Mouse (Mus musculus) small intestine, adult 2 months (tissue): ENCODE measurements around the gene Stab2.

Experiments used
- CTCF ChIP-seq: fragments of 200-500 bp; IDR thresholded peaks from 2 replicates; pipeline ENCODE4 v1.5.1; 2012; ENCODE audit warnings: low read depth, mild to moderate bottlenecking, control low read depth, inconsistent platforms, low read length, moderate library complexity, mixed read lengths; ENCODE audit not compliant: insufficient replicate concordance, insufficient read length; ENCODE audit errors: extremely low read depth
- POLR2A ChIP-seq: fragments of 200-500 bp; IDR thresholded peaks from 2 replicates; pipeline ENCODE4 v1.6.1; 2012; ENCODE audit warnings: low read depth, mild to moderate bottlenecking, control low read depth, inconsistent platforms, low read length, moderate library complexity

DNA sequence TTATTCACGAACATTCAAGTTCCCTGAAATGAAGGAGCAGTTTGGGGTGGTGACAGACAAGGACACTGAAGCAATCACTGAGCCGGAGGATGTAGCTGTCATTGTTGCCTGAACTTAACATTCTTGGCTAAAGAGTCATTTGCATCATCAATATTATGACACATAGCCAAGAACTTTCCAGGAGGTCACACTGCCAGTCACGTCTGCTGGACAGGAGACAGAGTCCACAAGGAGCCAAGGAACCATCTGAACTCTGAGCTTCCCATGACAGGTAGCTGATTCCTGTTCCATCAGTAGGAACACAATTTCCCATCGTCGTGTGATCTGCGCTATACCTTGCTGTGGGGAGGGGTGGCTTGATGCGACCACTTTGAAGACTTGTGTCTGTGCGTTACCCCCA lies 24.9 kb upstream of the Stab2 start:
- TF ChIP-seq POLR2A (no peak), CTCF (no peak)
